Mouse (Mus musculus) midbrain, embryonic 11.5 days (tissue): ENCODE measurements at regions not wholly inside any gene's neighbourhood (a gene's known extent, or its start where the extent isn't known, plus 50 kb on each side); places are given as distances from the start of the nearest gene placed in this dataset.

Experiments
- ATAC-seq: fragments of 200-750 bp; cut with Nextera tagmentation; 2 replicates; pipeline ENCODE4 v1.8.0; 2017; ENCODE audit warnings: moderate TSS enrichment, moderate library complexity; ENCODE audit not compliant: low FRiP score
- DNase-seq: peaks from one replicate; pipeline ENCODE4 v3.0.0; 2015; ENCODE audit warnings: low spot score; ENCODE audit errors: missing footprints
- H3K27ac ChIP-seq: fragments of 300-500 bp; sonication (generic); 2 replicates; pipeline ENCODE4 v1.5.1; 2014; ENCODE audit warnings: low read depth, low read length
- H3K27me3 ChIP-seq: fragments of 300-500 bp; sonication (generic); 2 replicates; pipeline ENCODE4 v1.6.1; 2014; ENCODE audit warnings: mild to moderate bottlenecking, low read length, moderate library complexity, mixed read lengths; ENCODE audit not compliant: control insufficient read depth, insufficient read depth
- H3K36me3 ChIP-seq: fragments of 300-500 bp; sonication (generic); 2 replicates; pipeline ENCODE4 v1.6.1; 2014; ENCODE audit warnings: mild to moderate bottlenecking, low read length, moderate library complexity, mixed read lengths; ENCODE audit not compliant: control insufficient read depth, insufficient read depth
- H3K4me1 ChIP-seq: fragments of 300-500 bp; sonication (generic); 2 replicates; pipeline ENCODE4 v1.6.1; 2014; ENCODE audit warnings: low read length; ENCODE audit not compliant: control insufficient read depth, insufficient read depth
- H3K4me2 ChIP-seq: fragments of 300-500 bp; sonication (generic); 2 replicates; pipeline ENCODE4 v1.6.1; 2014; ENCODE audit warnings: mild to moderate bottlenecking, moderate library complexity
- H3K4me3 ChIP-seq: fragments of 300-500 bp; sonication (generic); 2 replicates; pipeline ENCODE4 v1.5.1; 2014; ENCODE audit warnings: low read depth, low read length
- H3K9ac ChIP-seq: fragments of 300-500 bp; sonication (generic); 2 replicates; pipeline ENCODE4 v1.6.1; 2014; ENCODE audit warnings: low read length
- H3K9me3 ChIP-seq: fragments of 300-500 bp; sonication (generic); 2 replicates; pipeline ENCODE4 v1.6.1; 2016; ENCODE audit warnings: low read length; ENCODE audit not compliant: control insufficient read depth
- WGBS: fragments of 180-500 bp; shearing (Covaris S2); extraction: QIAGEN DNeasy Blood & Tissue Kit; methylation state at CpG from one replicate; pipeline ENCODE4 v1.1.7; 2014; 5-methylcytosine and 5-hydroxymethylcytosine counted together

GRCm38 (mm10) chr8:98148292-98148691 lies 1268.0 kb downstream of the Cdh8 start:
- ATAC-seq (peak; percentile 77), DNase-seq (no peak)
- 52% methylated on average over 1 of the region's 1 CpGs for WGBS

More at GRCm38 (mm10) chr8:98148292-98148691, 1268.0 kb downstream of the Cdh8 start:
- Histone ChIP-seq H3K9me3 (no peaks in the 10 kb centered on the region), H3K4me2 (no peak overlapping the region), H3K9ac (no peak overlapping the region), H3K27me3 (no peaks in the 10 kb centered on the region), H3K4me1 (no peaks in the 10 kb centered on the region), H3K36me3 (no peaks in the 10 kb centered on the region), H3K27ac (no peak overlapping the region), H3K4me3 (no peak overlapping the region)
